Mouse (Mus musculus) embryonic facial prominence, embryonic 13.5 days (tissue): Measurements from ENCODE around the gene Slc24a4. TPM values are rescaled to one million over a fixed set of nuclear protein-coding genes. Genes with fewer than 3 reads are reported as not detected.

Source experiments
- ATAC-seq: fragments of 200-750 bp; cut with Nextera tagmentation; 2 replicates; pipeline ENCODE4 v1.8.0; 2017; ENCODE audit warnings: low read depth; ENCODE audit not compliant: insufficient number of reproducible peaks, insufficient read depth, low FRiP score, low TSS enrichment
- H3K27ac ChIP-seq: fragments of 300-500 bp; sonication (generic); 2 replicates; pipeline ENCODE4 v1.5.1; 2015; ENCODE audit warnings: moderate library complexity, mild to moderate bottlenecking, inconsistent platforms
- H3K27me3 ChIP-seq: fragments of 300-500 bp; sonication (generic); 2 replicates; pipeline ENCODE4 v1.6.1; 2015; ENCODE audit warnings: mild to moderate bottlenecking, inconsistent platforms
- H3K36me3 ChIP-seq: fragments of 300-500 bp; sonication (generic); 2 replicates; pipeline ENCODE4 v1.6.1; 2015; ENCODE audit warnings: mild to moderate bottlenecking, inconsistent platforms
- H3K4me1 ChIP-seq: fragments of 300-500 bp; sonication (generic); 2 replicates; pipeline ENCODE4 v1.6.1; 2015; ENCODE audit warnings: inconsistent platforms
- H3K4me2 ChIP-seq: fragments of 300-500 bp; sonication (generic); 2 replicates; pipeline ENCODE4 v1.6.1; 2015; ENCODE audit warnings: moderate library complexity, mild to moderate bottlenecking, inconsistent platforms
- H3K4me3 ChIP-seq: fragments of 300-500 bp; sonication (generic); 2 replicates; pipeline ENCODE4 v1.5.1; 2015; ENCODE audit warnings: mild to moderate bottlenecking, inconsistent platforms
- H3K9ac ChIP-seq: fragments of 300-500 bp; sonication (generic); 2 replicates; pipeline ENCODE4 v1.6.1; 2015; ENCODE audit warnings: mild to moderate bottlenecking, inconsistent platforms
- H3K9me3 ChIP-seq: fragments of 300-500 bp; sonication (generic); 2 replicates; pipeline ENCODE4 v1.6.1; 2016; ENCODE audit warnings: inconsistent platforms
- whole genome bisulfite sequencing: fragments of 180-500 bp; shearing (Covaris S2); methylation state at CpG from one replicate; pipeline ENCODE4 v1.1.7; 2015; ENCODE audit warnings: mixed read lengths; 5-methylcytosine and 5-hydroxymethylcytosine counted together
- polyA plus RNA-seq: library from polyadenylated mRNA; unstranded; fragments of >200 nt; fragmentation: Nextera tagmentation; extraction: Ambion mirVana; gene quantifications from 2 replicates; pipeline ENCODE4 v1.2.1, GENCODE M21; 2015

The Slc24a4 gene
- polyA plus RNA-seq, 1 experiment from 2014 or later: 0.39 TPM

GRCm38 (mm10) chr12:102286681-102287414 is 158.3 kb downstream of the Slc24a4 start:
- peaks cover 34% of the 10 kb centered on the region for H3K4me1 ChIP-seq
- no peak overlapping the region for H3K27ac ChIP-seq
- no peak for ATAC-seq
- no peaks in the 10 kb centered on the region for H3K9me3 ChIP-seq
- H3K9ac ChIP-seq: no peak overlapping the region
- H3K36me3 ChIP-seq: no peaks in the 10 kb centered on the region
- H3K4me3 ChIP-seq: no peak overlapping the region
- H3K4me2 ChIP-seq: no peak overlapping the region
- peaks cover 34% of the 10 kb centered on the region for H3K27me3 ChIP-seq
- 78% methylated on average over 10 of the region's 10 CpGs for WGBS

GRCm38 (mm10) chr12:102287904-102288602 is 159.5 kb downstream of the Slc24a4 start:
- H3K9ac ChIP-seq: no peak overlapping the region
- no peak overlapping the region for H3K4me2 ChIP-seq
- no peaks in the 10 kb centered on the region for H3K36me3 ChIP-seq
- no peak overlapping the region for H3K27ac ChIP-seq
- no peak overlapping the region for H3K4me3 ChIP-seq
- no peaks in the 10 kb centered on the region for H3K9me3 ChIP-seq
- 84% methylated on average over 6 of the region's 6 CpGs for WGBS
- no peak for ATAC-seq
- H3K4me1 ChIP-seq: peaks cover 44% of the 10 kb centered on the region
- H3K27me3 ChIP-seq: peaks cover 24% of the 10 kb centered on the region; the same call in 1 of the 2 replicates

GRCm38 (mm10) chr12:102288846-102289245 is 160.3 kb downstream of the Slc24a4 start:
- 27% methylated on average over 2 of the region's 2 CpGs for WGBS

GRCm38 (mm10) chr12:102289568-102289967 is 161.0 kb downstream of the Slc24a4 start:
- 97% methylated on average over 1 of the region's 1 CpGs for WGBS
- Histone ChIP-seq H3K27ac (no peak overlapping the region), H3K4me2 (no peak overlapping the region), H3K27me3 (peaks cover 15% of the 10 kb centered on the region; the same call in 1 of the 2 replicates), H3K9ac (no peak overlapping the region), H3K4me3 (no peak overlapping the region), H3K9me3 (no peaks in the 10 kb centered on the region), H3K36me3 (no peaks in the 10 kb centered on the region), H3K4me1 (peaks cover 36% of the 10 kb centered on the region)
- no peak for ATAC-seq

More at GRCm38 (mm10) chr12:102288846-102289245, 160.3 kb downstream of the Slc24a4 start:
- peaks cover 41% of the 10 kb centered on the region for H3K4me1 ChIP-seq
- no peaks in the 10 kb centered on the region for H3K9me3 ChIP-seq
- H3K36me3 ChIP-seq: no peaks in the 10 kb centered on the region
- H3K4me2 ChIP-seq: no peak overlapping the region
- H3K9ac ChIP-seq: no peak overlapping the region
- ATAC-seq: no peak
- no peak overlapping the region for H3K27ac ChIP-seq
- peaks cover 21% of the 10 kb centered on the region; the same call in 1 of the 2 replicates for H3K27me3 ChIP-seq
- H3K4me3 ChIP-seq: no peak overlapping the region

- Histone ChIP-seq H3K36me3 (no peaks in the 10 kb centered on the region), H3K9ac (no peak overlapping the region), H3K27me3 (0 out of 2 replicates have a peak, but pooled peaks cover 5% of the 10 kb centered on the region), H3K27ac (no peak overlapping the region), H3K4me1 (peaks cover 25% of the 10 kb centered on the region), H3K4me2 (no peak overlapping the region), H3K4me3 (no peak overlapping the region), H3K9me3 (no peaks in the 10 kb centered on the region)
- ATAC-seq: no peak
- 80% methylated on average over 2 of the region's 2 CpGs for WGBS
Measured at GRCm38 (mm10) chr12:102290662-102291061, 162.1 kb downstream of the Slc24a4 start.

- Histone ChIP-seq H3K27ac (peak overlapping the region; percentile 45), H3K9me3 (no peaks in the 10 kb centered on the region), H3K36me3 (no peaks in the 10 kb centered on the region), H3K27me3 (0 out of 2 replicates have a peak, but pooled peaks cover 3% of the 10 kb centered on the region), H3K4me2 (no peak overlapping the region), H3K9ac (no peak overlapping the region), H3K4me3 (no peak overlapping the region), H3K4me1 (peaks cover 14% of the 10 kb centered on the region)
- ATAC-seq: no peak
- 20% methylated on average over 6 of the region's 6 CpGs for WGBS
Measured at GRCm38 (mm10) chr12:102291686-102292085, 163.2 kb downstream of the Slc24a4 start.

GRCm38 (mm10) chr12:102292501-102293215 is 164.1 kb downstream of the Slc24a4 start:
- Histone ChIP-seq H3K27ac (peak overlapping the region; percentile 45; the same call in 1 of the 2 replicates), H3K4me3 (no peak overlapping the region)

GRCm38 (mm10) chr12:102294634-102295033 is 166.1 kb downstream of the Slc24a4 start:
- ATAC-seq: no peak
- 60% methylated on average over 5 of the region's 5 CpGs for WGBS

More at GRCm38 (mm10) chr12:102292501-102293215, 164.1 kb downstream of the Slc24a4 start:
- Histone ChIP-seq H3K9me3 (no peaks in the 10 kb centered on the region), H3K9ac (no peak overlapping the region), H3K27me3 (0 out of 2 replicates have a peak, but pooled peaks cover 1% of the 10 kb centered on the region), H3K4me2 (no peak overlapping the region), H3K4me1 (peaks cover 14% of the 10 kb centered on the region), H3K36me3 (no peaks in the 10 kb centered on the region)
- ATAC-seq: no peak
- WGBS: 81% methylated on average over 7 of the region's 7 CpGs

GRCm38 (mm10) chr12:102295230-102295629 is 166.7 kb downstream of the Slc24a4 start:
- Histone ChIP-seq H3K36me3 (no peaks in the 10 kb centered on the region), H3K4me3 (no peak overlapping the region), H3K9ac (no peak overlapping the region), H3K9me3 (no peaks in the 10 kb centered on the region), H3K27me3 (no peaks in the 10 kb centered on the region), H3K4me1 (peaks cover 14% of the 10 kb centered on the region), H3K27ac (no peak overlapping the region), H3K4me2 (no peak overlapping the region)
- 65% methylated on average over 7 of the region's 7 CpGs for WGBS
- no peak for ATAC-seq

More at GRCm38 (mm10) chr12:102294634-102295033, 166.1 kb downstream of the Slc24a4 start:
- H3K27ac ChIP-seq: no peak overlapping the region
- H3K27me3 ChIP-seq: no peaks in the 10 kb centered on the region
- no peaks in the 10 kb centered on the region for H3K36me3 ChIP-seq
- H3K9ac ChIP-seq: no peak overlapping the region
- H3K9me3 ChIP-seq: no peaks in the 10 kb centered on the region
- no peak overlapping the region for H3K4me2 ChIP-seq
- H3K4me1 ChIP-seq: peaks cover 14% of the 10 kb centered on the region
- no peak overlapping the region for H3K4me3 ChIP-seq

GRCm38 (mm10) chr12:102295662-102296061 is 167.1 kb downstream of the Slc24a4 start:
- H3K9ac ChIP-seq: no peak overlapping the region
- no peak overlapping the region for H3K27ac ChIP-seq
- no peak overlapping the region for H3K4me3 ChIP-seq
- WGBS: 82% methylated on average over 8 of the region's 8 CpGs
- no peak for ATAC-seq
- no peaks in the 10 kb centered on the region for H3K27me3 ChIP-seq
- H3K4me2 ChIP-seq: no peak overlapping the region
- H3K9me3 ChIP-seq: no peaks in the 10 kb centered on the region
- peaks cover 14% of the 10 kb centered on the region for H3K4me1 ChIP-seq
- H3K36me3 ChIP-seq: no peaks in the 10 kb centered on the region

- no peak overlapping the region for H3K4me2 ChIP-seq
- peaks cover 14% of the 10 kb centered on the region for H3K4me1 ChIP-seq
- no peaks in the 10 kb centered on the region for H3K9me3 ChIP-seq
- no peak overlapping the region for H3K27ac ChIP-seq
- H3K4me3 ChIP-seq: no peak overlapping the region
- H3K36me3 ChIP-seq: no peaks in the 10 kb centered on the region
- WGBS: 89% methylated on average over 1 of the region's 1 CpGs
- no peak for ATAC-seq
- H3K27me3 ChIP-seq: no peaks in the 10 kb centered on the region
- H3K9ac ChIP-seq: no peak overlapping the region
Measured at GRCm38 (mm10) chr12:102296361-102296760, 167.8 kb downstream of the Slc24a4 start.
